Mouse (Mus musculus): ENCODE data around the gene Olfr231.

Olfr231 gene

GRCm38 (mm10) chr1:174121062-174121461, at the start of gene Olfr231:
Gene Olfr231, minus strand, starts transcription at chr1:174121162.
- DNase-seq (ENCODE audit: low spot score in 2 of 2) = no peak

- no peak for DNase-seq (ENCODE audit: low spot score in 2 of 2)
Observed at GRCm38 (mm10) chr1:174169024-174169423, 48.1 kb upstream of the Olfr231 start.

GRCm38 (mm10) chr1:174159095-174159494, 38.1 kb upstream of the Olfr231 start:
- DNase-seq (ENCODE audit: low spot score in 2 of 2) = no peak

- no peak for DNase-seq (ENCODE audit: low spot score in 2 of 2)
Observed at GRCm38 (mm10) chr1:174158512-174158911, 37.5 kb upstream of the Olfr231 start.

GRCm38 (mm10) chr1:174157622-174158021, 36.7 kb upstream of the Olfr231 start:
- DNase-seq (ENCODE audit: low spot score in 2 of 2) = no peak

- no peak for DNase-seq (ENCODE audit: low spot score in 2 of 2)
Observed at GRCm38 (mm10) chr1:174155333-174155732, 34.4 kb upstream of the Olfr231 start, which contains the start of gene Olfr420. Gene Olfr420, plus strand, starts transcription at chr1:174155633.

- DNase-seq (ENCODE audit: low spot score in 2 of 2) = no peak
Observed at GRCm38 (mm10) chr1:174149289-174149688, 28.3 kb upstream of the Olfr231 start.

GRCm38 (mm10) chr1:174146696-174147095, 25.7 kb upstream of the Olfr231 start:
- no peak for DNase-seq (ENCODE audit: low spot score in 2 of 2)

GRCm38 (mm10) chr1:174141384-174141783, 20.4 kb upstream of the Olfr231 start:
- DNase-seq (ENCODE audit: low spot score in 2 of 2) = no peak

- no peak for DNase-seq (ENCODE audit: low spot score in 2 of 2)
Observed at GRCm38 (mm10) chr1:174131999-174132398, 11.0 kb upstream of the Olfr231 start.

GRCm38 (mm10) chr1:174131217-174131616, 10.3 kb upstream of the Olfr231 start, which contains the start of gene Olfr424:
Gene Olfr424, plus strand, starts transcription at chr1:174131517.
- DNase-seq (ENCODE audit: low spot score in 2 of 2) = no peak

GRCm38 (mm10) chr1:174103735-174104134, 17.2 kb downstream of the Olfr231 start:
- DNase-seq (ENCODE audit: low spot score in 2 of 2) = no peak

GRCm38 (mm10) chr1:174096591-174096990, 24.4 kb downstream of the Olfr231 start, which contains the start of gene Olfr427:
Gene Olfr427, plus strand, starts transcription at chr1:174096891.
- no peak for DNase-seq (ENCODE audit: low spot score in 2 of 2)

- no peak for DNase-seq (ENCODE audit: low spot score in 2 of 2)
Observed at GRCm38 (mm10) chr1:174084031-174084430, 36.9 kb downstream of the Olfr231 start, which contains the start of gene Olfr429. Gene Olfr429, plus strand, starts transcription at chr1:174084331.

- DNase-seq (ENCODE audit: low spot score in 2 of 2) = no peak
Observed at GRCm38 (mm10) chr1:174066305-174066704, 54.7 kb downstream of the Olfr231 start, which contains the start of gene Olfr430. Gene Olfr430, plus strand, starts transcription at chr1:174066605.
